Mouse (Mus musculus) hindbrain, postnatal 0 days (tissue): ENCODE measurements around the gene RPS10-NUDT3. TPM values are rescaled to one million over a fixed set of nuclear protein-coding genes. Genes with fewer than 3 reads are reported as not detected.
A peak's percentile ranks its signal among the peaks of the same experiment; 100 is the strongest.

Experiments
- ATAC-seq: fragments of 200-750 bp; cut with Nextera tagmentation; 2 replicates; pipeline ENCODE4 v1.8.0; 2017; ENCODE audit warnings: mild to moderate bottlenecking, moderate TSS enrichment, moderate library complexity
- DNase-seq: peaks from one replicate; pipeline ENCODE4 v3.0.0-alpha.2; 2015; ENCODE audit warnings: low spot score
- H3K27ac ChIP-seq: fragments of 300-500 bp; sonication (generic); 2 replicates; pipeline ENCODE4 v1.5.1; 2014; ENCODE audit warnings: mild to moderate bottlenecking
- H3K27me3 ChIP-seq: fragments of 300-500 bp; sonication (generic); 2 replicates; pipeline ENCODE4 v1.6.1; 2014; ENCODE audit warnings: low read length, mixed read lengths; ENCODE audit not compliant: insufficient read depth
- H3K36me3 ChIP-seq: fragments of 300-500 bp; sonication (generic); 2 replicates; pipeline ENCODE4 v1.6.1; 2014; ENCODE audit warnings: low read length, mixed read lengths; ENCODE audit not compliant: insufficient read depth
- H3K4me1 ChIP-seq: fragments of 300-500 bp; sonication (generic); 2 replicates; pipeline ENCODE4 v1.6.1; 2014; ENCODE audit warnings: antibody characterized with exemption, low read length, mixed read lengths; ENCODE audit not compliant: insufficient read depth
- H3K4me2 ChIP-seq: fragments of 300-500 bp; sonication (generic); 2 replicates; pipeline ENCODE4 v1.6.1; 2014; ENCODE audit warnings: low read depth, mild to moderate bottlenecking, low read length, moderate library complexity, mixed read lengths
- H3K4me3 ChIP-seq: fragments of 300-500 bp; sonication (generic); 2 replicates; pipeline ENCODE4 v1.5.1; 2014; ENCODE audit warnings: low read length
- H3K9ac ChIP-seq: fragments of 300-500 bp; sonication (generic); replicated peaks from 2 replicates; pipeline ENCODE4 v1.6.1; 2014; ENCODE audit warnings: mild to moderate bottlenecking, low read length, moderate library complexity, mixed read lengths
- H3K9me3 ChIP-seq: fragments of 300-500 bp; sonication (generic); 2 replicates; pipeline ENCODE4 v1.6.1; 2016; ENCODE audit warnings: low read length, mixed read lengths
- CTCF ChIP-seq: IDR thresholded peaks from 2 replicates; pipeline ENCODE4 v1.5.1; 2016; ENCODE audit warnings: antibody characterized with exemption, control low read depth, low read depth
- WGBS: fragments of 180-500 bp; shearing (Covaris S2); extraction: QIAGEN DNeasy Blood & Tissue Kit; methylation state at CpG from one replicate; pipeline ENCODE4 v1.1.7; 2014; 5-methylcytosine and 5-hydroxymethylcytosine counted together
- polyA plus RNA-seq: library from polyadenylated mRNA; unstranded; fragments of >200 nt; fragmentation: Nextera tagmentation; extraction: Ambion mirVana; gene quantifications from 2 replicates; pipeline ENCODE4 v1.2.1, GENCODE M21; 2015
- total RNA-seq: library from RNA; depleted of rRNA; stranded (reverse); fragments of >200 nt; gene quantifications from 2 replicates; pipeline ENCODE4 v1.2.3, GENCODE M21; 2014

RPS10-NUDT3 gene
- total and polyA plus RNA-seq, 2 experiments from 2014 or later, result not detected

DNA sequence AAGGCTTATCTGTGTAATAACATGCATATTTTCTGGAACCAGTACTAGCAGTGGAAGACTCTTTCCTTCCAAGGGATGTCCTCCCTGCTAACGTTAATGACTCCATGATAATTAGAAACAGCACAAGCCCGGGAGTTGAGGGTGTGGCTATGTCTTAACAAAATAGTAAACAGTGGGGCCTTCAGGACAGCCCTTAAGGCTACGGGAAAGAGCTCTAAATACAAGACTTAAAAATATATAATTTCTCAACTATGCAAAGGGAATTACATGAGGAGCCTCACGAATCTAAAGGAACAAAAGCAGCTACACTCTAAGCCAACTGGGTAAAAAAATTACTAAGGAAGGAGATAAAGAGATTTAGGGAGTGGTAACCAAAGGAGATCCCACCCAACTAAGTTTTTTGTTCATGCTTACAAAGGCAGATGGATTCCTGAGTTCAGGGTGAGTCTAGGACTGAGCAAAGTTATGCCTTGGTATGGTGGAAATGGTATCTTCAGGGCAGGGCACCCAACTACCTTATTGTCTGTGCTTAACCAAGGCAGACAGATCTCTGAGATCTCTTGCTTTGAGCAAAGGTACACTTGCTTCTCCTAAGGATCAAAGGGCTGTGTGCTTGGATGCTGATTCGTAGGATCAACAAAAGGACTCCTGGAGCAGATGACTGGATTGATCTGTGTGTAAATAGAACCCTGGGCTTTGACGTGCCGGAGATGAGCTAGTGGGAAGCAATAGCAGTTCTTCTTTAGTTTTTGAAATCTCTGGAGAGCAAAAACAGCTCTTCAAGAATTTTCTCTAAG, 9.4 kb downstream of the RPS10-NUDT3 start:
- Histone ChIP-seq H3K4me1 (peaks cover 4% of the 10 kb centered on the region), H3K9me3 (no peaks in the 10 kb centered on the region), H3K4me3 (no peak overlapping the region), H3K36me3 (peaks cover 12% of the 10 kb centered on the region; the same call in 1 of the 2 replicates), H3K4me2 (no peak overlapping the region), H3K9ac (no peak overlapping the region), H3K27me3 (no peaks in the 10 kb centered on the region), H3K27ac (peak overlapping the region; percentile 68)
- ATAC-seq (no peak), DNase-seq (no peak)
- WGBS, result 44% methylated on average over 7 of the region's 7 CpGs
- TF ChIP-seq CTCF, result no peak

DNA sequence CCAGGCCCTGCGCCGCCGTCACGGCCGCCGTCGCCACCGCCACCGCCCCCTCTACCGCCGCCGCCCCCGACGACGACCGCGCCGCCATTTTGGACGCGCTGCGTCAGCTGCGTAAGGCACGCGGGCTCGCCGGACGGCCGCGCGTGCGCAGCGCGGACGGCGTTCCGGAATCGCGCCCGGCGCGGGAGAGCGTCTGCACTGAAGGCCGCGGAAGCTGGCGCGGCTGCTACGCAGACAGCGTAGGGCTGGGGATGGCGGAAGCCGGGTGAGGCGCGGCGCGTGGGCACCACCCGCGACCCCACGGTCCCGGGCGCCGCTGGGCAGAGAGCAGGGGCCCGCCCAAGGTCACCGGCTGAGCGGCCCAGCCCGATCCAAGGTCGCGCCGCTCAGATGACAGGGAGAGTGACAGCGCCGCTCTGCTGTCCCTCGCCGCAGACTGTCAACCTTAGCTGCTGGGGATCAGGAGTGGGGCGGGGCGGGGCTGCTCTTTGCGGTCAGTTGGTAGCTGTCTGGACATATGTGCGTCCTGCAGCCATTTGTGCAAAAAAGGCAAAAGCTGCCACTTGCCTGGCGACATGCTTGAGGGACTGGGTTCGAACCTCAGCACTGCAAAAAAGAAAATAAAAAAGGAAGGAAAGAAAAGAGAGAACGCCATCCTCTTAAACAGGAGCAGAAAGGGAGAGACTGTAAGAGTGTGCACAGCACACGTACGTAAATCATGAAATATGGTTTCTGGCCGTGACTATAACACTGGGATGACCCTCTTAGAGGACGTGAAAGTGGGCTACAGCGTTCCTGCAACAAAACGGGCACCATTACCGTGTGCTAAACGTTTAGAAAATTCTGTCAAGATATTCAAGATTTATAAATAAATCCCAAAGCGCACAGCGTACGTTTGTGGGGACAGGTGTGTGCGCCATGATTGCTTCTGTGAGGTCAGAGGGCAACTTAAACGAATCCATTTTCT, 11.4 kb downstream of the RPS10-NUDT3 start, which contains the start of gene Nudt3:
Gene Nudt3 (minus strand): TSS at position 136 of the 967 bp plus-strand sequence.
- DNase-seq (peak; percentile 98), ATAC-seq (peak; percentile 90)
- 7% methylated on average over 86 of the region's 91 CpGs for WGBS
- Histone ChIP-seq H3K4me2 (peak within 1 kb of the TSS; percentile 82), H3K36me3 (no peaks in the 10 kb centered on the region), H3K27ac (peak within 1 kb of the TSS; percentile 99), H3K4me3 (peak within 1 kb of the TSS; percentile 93), H3K9ac (peak within 1 kb of the TSS; percentile 99), H3K9me3 (no peaks in the 10 kb centered on the region), H3K27me3 (no peaks in the 10 kb centered on the region), H3K4me1 (peaks cover 5% of the 10 kb centered on the region)
- TF ChIP-seq CTCF, result 0 out of 2 replicates have a peak, but pooled peaks have one; percentile 17

DNA sequence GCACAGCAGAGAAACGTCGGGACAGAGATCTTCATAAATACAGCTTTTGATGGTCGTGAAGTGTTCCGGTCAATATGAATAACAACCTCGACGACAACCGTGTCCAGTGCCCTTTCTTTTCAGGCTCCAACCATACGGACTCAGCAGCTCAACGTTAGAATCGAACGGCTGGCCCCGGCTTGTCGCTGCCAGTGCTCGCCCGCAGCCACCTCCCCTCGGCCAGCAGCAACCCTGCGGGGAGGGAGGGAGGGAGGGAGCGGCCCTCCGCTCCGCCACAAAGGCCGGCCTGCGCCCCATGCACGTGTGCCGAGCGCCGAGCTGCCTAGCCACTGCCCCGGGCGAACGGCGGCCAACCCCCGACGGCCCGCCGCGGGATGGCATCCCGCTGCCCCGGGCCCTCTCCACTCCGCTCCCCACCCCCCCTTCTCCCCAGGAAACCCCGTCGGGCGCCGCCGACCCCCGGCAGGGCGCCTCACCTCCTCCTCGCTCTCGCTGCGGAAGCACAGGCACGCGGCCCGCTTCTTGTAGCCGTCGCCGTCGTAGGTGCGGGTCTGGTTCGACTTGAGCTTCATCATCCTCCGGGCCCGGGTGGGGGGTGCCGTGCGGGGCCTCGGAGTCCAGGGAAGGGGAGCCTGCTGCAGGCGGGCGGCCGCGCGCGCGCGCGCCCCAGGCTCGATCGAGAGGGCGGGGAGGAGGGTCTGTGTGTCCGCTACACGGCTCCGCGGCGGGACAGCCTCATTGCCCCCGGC, 12.2 kb downstream of the RPS10-NUDT3 start:
- Histone ChIP-seq H3K4me2 (peak overlapping the region; percentile 82), H3K36me3 (no peaks in the 10 kb centered on the region), H3K27ac (peak overlapping the region; percentile 99), H3K4me1 (peaks cover 5% of the 10 kb centered on the region), H3K9me3 (no peaks in the 10 kb centered on the region), H3K9ac (peak overlapping the region; percentile 99), H3K27me3 (no peaks in the 10 kb centered on the region), H3K4me3 (peak overlapping the region; percentile 93)
- DNase-seq (peak; percentile 81), ATAC-seq (peak; percentile 57)
- TF ChIP-seq CTCF, result no peak
- under 1% methylated on average over 55 of the region's 80 CpGs for WGBS

DNA sequence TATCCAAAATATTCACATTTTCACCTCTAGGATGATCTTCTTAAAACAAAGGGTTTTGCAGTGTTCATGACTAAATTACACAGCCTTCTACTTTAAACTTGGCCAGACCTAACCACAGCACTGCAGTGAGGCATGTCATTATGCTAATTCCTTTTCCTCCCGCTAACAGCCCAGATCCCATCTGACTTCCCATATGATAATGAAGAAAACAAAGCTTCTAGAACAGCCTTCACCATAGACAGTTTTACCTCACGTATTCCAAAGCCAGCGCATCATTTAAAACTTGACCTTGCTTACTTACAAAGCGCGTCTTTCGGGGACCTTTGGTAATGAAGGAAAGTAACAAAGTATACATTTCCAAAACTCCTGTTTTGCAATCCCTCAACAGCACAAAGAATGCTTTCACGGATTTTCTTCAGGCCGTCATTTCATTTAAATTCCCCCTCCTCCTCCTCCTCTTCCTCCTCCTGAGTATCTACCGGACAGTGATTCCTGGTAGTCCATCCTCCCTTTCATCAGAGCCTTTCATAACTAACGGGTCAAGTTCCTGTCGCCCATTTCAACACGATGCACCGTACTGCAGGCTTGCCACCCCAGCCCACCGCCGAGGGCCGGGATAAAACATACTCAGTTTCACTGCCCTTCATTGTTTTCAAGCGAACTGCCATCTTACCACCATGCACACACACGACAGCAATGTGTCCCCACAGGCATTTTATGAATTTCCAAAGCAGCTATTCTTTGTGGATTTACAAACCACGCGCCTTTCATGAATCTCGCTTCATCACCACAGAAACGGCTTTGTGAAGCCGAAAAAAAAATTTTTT, 13.1 kb downstream of the RPS10-NUDT3 start:
- 1% methylated on average over 23 of the region's 23 CpGs for WGBS
- peak overlapping the region; percentile 82 for H3K4me2 ChIP-seq
- TF ChIP-seq CTCF, result no peak
- H3K27me3 ChIP-seq, result no peaks in the 10 kb centered on the region
- H3K9me3 ChIP-seq, result no peaks in the 10 kb centered on the region
- H3K4me3 ChIP-seq, result peak overlapping the region; percentile 93
- peaks cover 5% of the 10 kb centered on the region for H3K4me1 ChIP-seq
- ATAC-seq (no peak), DNase-seq (peak; percentile 56)
- peak overlapping the region; percentile 99 for H3K9ac ChIP-seq
- H3K36me3 ChIP-seq, result no peaks in the 10 kb centered on the region; the same call in 1 of the 2 replicates
- H3K27ac ChIP-seq, result peak overlapping the region; percentile 99

DNA sequence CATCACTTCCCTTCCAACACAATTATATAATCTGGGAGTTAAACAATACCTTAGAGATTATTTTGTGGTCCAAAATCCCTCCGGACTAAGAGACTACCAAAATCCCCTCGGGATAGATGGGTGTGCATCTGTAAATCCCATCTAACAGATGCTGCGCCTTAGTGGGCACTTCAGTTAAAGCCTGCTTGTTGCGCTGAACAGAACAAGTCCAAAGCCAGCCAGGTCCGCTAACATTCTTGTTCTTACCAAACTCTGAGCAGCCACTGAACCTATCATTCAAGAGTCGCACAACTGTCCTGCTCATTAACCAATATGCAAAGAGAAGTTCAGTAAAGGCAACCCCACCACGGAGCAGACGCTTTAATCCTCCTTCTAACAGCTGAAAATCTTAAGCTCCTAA, 13.9 kb downstream of the RPS10-NUDT3 start:
- no peak for TF ChIP-seq CTCF
- 20% methylated on average over 8 of the region's 8 CpGs for whole genome bisulfite sequencing
- H3K9ac ChIP-seq, result peak overlapping the region; percentile 99
- DNase-seq, result no peak
- no peak for ATAC-seq
- H3K4me1 ChIP-seq, result peaks cover 5% of the 10 kb centered on the region
- no peaks in the 10 kb centered on the region for H3K27me3 ChIP-seq
- no peaks in the 10 kb centered on the region; the same call in 1 of the 2 replicates for H3K36me3 ChIP-seq
- H3K9me3 ChIP-seq, result no peaks in the 10 kb centered on the region
- H3K4me3 ChIP-seq, result peak overlapping the region; percentile 93
- H3K4me2 ChIP-seq, result peak overlapping the region; percentile 82
- H3K27ac ChIP-seq, result peak overlapping the region; percentile 99
